Mouse (Mus musculus) midbrain, embryonic 12.5 days (tissue): ENCODE results near the gene Arhgap15. TPM values are rescaled to one million over a fixed set of nuclear protein-coding genes. Genes with fewer than 3 reads are reported as not detected.
A peak's percentile ranks its signal among the peaks of the same experiment; 100 is the strongest.
"Not testable (repeated sequence)": the region's sequence is repeated elsewhere in the genome, so short reads cannot be mapped to it uniquely, and the experiment has no call there.

Experiments
- ATAC-seq: fragments of 200-750 bp; cut with Nextera tagmentation; 2 replicates; pipeline ENCODE4 v1.8.0; 2017; ENCODE audit warnings: low read depth, moderate TSS enrichment, moderate library complexity; ENCODE audit not compliant: low FRiP score
- H3K27ac ChIP-seq: fragments of 300-500 bp; sonication (generic); replicated peaks from 2 replicates; pipeline ENCODE4 v1.5.1; 2016; ENCODE audit warnings: mild to moderate bottlenecking
- H3K27me3 ChIP-seq: fragments of 300-500 bp; sonication (generic); 2 replicates; pipeline ENCODE4 v1.6.1; 2016; ENCODE audit warnings: mild to moderate bottlenecking
- H3K36me3 ChIP-seq: fragments of 300-500 bp; sonication (generic); 2 replicates; pipeline ENCODE4 v1.6.1; 2016
- H3K4me1 ChIP-seq: fragments of 300-500 bp; sonication (generic); 2 replicates; pipeline ENCODE4 v1.6.1; 2016
- H3K4me2 ChIP-seq: fragments of 300-500 bp; sonication (generic); replicated peaks from 2 replicates; pipeline ENCODE4 v1.6.1; 2016; ENCODE audit warnings: mild to moderate bottlenecking, moderate library complexity
- H3K4me3 ChIP-seq: fragments of 300-500 bp; sonication (generic); 2 replicates; pipeline ENCODE4 v1.5.1; 2016; ENCODE audit warnings: mild to moderate bottlenecking
- H3K9ac ChIP-seq: fragments of 300-500 bp; sonication (generic); replicated peaks from 2 replicates; pipeline ENCODE4 v1.6.1; 2016; ENCODE audit warnings: mild to moderate bottlenecking, moderate library complexity
- H3K9me3 ChIP-seq: fragments of 300-500 bp; sonication (generic); 2 replicates; pipeline ENCODE4 v1.6.1; 2016; ENCODE audit warnings: mild to moderate bottlenecking
- WGBS: fragments of 180-500 bp; shearing (Covaris S2); methylation state at CpG from one replicate; pipeline ENCODE4 v1.1.7; 2016; 5-methylcytosine and 5-hydroxymethylcytosine counted together
- polyA plus RNA-seq: library from polyadenylated mRNA; unstranded; fragments of >200 nt; fragmentation: Nextera tagmentation; extraction: Ambion mirVana; gene quantifications from 2 replicates; pipeline ENCODE4 v1.2.1, GENCODE M21; 2016

Arhgap15 gene
- 0.30 and 0.32 TPM in 2 replicates for polyA plus RNA-seq

- 80% methylated on average over 5 of the region's 5 CpGs for WGBS
- Histone ChIP-seq H3K4me3 (no peak within 1 kb of the TSS), H3K27me3 (no peaks in the 10 kb centered on the region)
These were observed at the start of gene Arhgap15 for GRCm38 (mm10) chr2:43748287-43748983. Gene Arhgap15 (plus strand): TSS chr2:43748824.

GRCm38 (mm10) chr2:43712611-43713138, 35.9 kb upstream of the Arhgap15 start:
- WGBS = 94% methylated on average over 2 of the region's 2 CpGs

More at GRCm38 (mm10) chr2:43748287-43748983, at the start of gene Arhgap15:
- H3K9me3 ChIP-seq = no peaks in the 10 kb centered on the region
- no peaks in the 10 kb centered on the region for H3K36me3 ChIP-seq
- no peak within 1 kb of the TSS for H3K9ac ChIP-seq
- ATAC-seq = no peak
- H3K4me1 ChIP-seq = no peaks in the 10 kb centered on the region
- H3K4me2 ChIP-seq = no peak within 1 kb of the TSS
- no peak within 1 kb of the TSS for H3K27ac ChIP-seq

GRCm38 (mm10) chr2:43722446-43723103, 26.0 kb upstream of the Arhgap15 start:
- WGBS = 19% methylated on average over 14 of the region's 14 CpGs
- peak; percentile 93 for ATAC-seq
- Histone ChIP-seq H3K9ac (peak overlapping the region; percentile 39; the same call in 1 of the 2 replicates), H3K4me1 (peaks cover 5% of the 10 kb centered on the region; the same call in 1 of the 2 replicates), H3K27me3 (no peaks in the 10 kb centered on the region), H3K4me2 (peak overlapping the region; percentile 50), H3K4me3 (0 out of 2 replicates have a peak overlapping the region, but pooled peaks have one; percentile 17), H3K27ac (no peak overlapping the region), H3K36me3 (no peaks in the 10 kb centered on the region), H3K9me3 (no peaks in the 10 kb centered on the region)

More at GRCm38 (mm10) chr2:43712611-43713138, 35.9 kb upstream of the Arhgap15 start:
- Histone ChIP-seq H3K4me2 (no peak overlapping the region), H3K27me3 (no peaks in the 10 kb centered on the region), H3K9me3 (no peaks in the 10 kb centered on the region), H3K36me3 (no peaks in the 10 kb centered on the region), H3K9ac (no peak overlapping the region), H3K4me3 (no peak overlapping the region), H3K27ac (no peak overlapping the region), H3K4me1 (no peaks in the 10 kb centered on the region)
- ATAC-seq = no peak

- 0 out of 2 replicates have a peak overlapping the region, but pooled peaks have one; percentile 17 for H3K4me3 ChIP-seq
These were observed 25.5 kb upstream of the Arhgap15 start for GRCm38 (mm10) chr2:43723104-43723541.

GRCm38 (mm10) chr2:43727181-43727580, 21.4 kb upstream of the Arhgap15 start:
- H3K27ac ChIP-seq = no peak overlapping the region
- ATAC-seq = no peak
- H3K27me3 ChIP-seq = no peaks in the 10 kb centered on the region
- 76% methylated on average over 5 of the region's 5 CpGs for WGBS
- no peak overlapping the region for H3K4me2 ChIP-seq
- H3K4me1 ChIP-seq = peaks cover 5% of the 10 kb centered on the region; the same call in 1 of the 2 replicates
- H3K9me3 ChIP-seq = no peaks in the 10 kb centered on the region
- no peak overlapping the region for H3K9ac ChIP-seq
- H3K36me3 ChIP-seq = no peaks in the 10 kb centered on the region
- H3K4me3 ChIP-seq = no peak overlapping the region

More at GRCm38 (mm10) chr2:43723104-43723541, 25.5 kb upstream of the Arhgap15 start:
- peak; percentile 80 for ATAC-seq
- H3K27me3 ChIP-seq = no peaks in the 10 kb centered on the region
- peak overlapping the region; percentile 39; the same call in 1 of the 2 replicates for H3K9ac ChIP-seq
- H3K9me3 ChIP-seq = no peaks in the 10 kb centered on the region
- no peaks in the 10 kb centered on the region for H3K36me3 ChIP-seq
- WGBS = 62% methylated on average over 7 of the region's 7 CpGs
- H3K4me1 ChIP-seq = peaks cover 5% of the 10 kb centered on the region; the same call in 1 of the 2 replicates
- peak overlapping the region; percentile 50 for H3K4me2 ChIP-seq
- no peak overlapping the region for H3K27ac ChIP-seq

- Histone ChIP-seq H3K27ac (no peak overlapping the region), H3K36me3 (no peaks in the 10 kb centered on the region), H3K4me1 (peaks cover 5% of the 10 kb centered on the region; the same call in 1 of the 2 replicates), H3K27me3 (no peaks in the 10 kb centered on the region), H3K9ac (no peak overlapping the region), H3K4me3 (no peak overlapping the region), H3K9me3 (no peaks in the 10 kb centered on the region), H3K4me2 (no peak overlapping the region)
- WGBS = 87% methylated on average over 8 of the region's 8 CpGs
- ATAC-seq = no peak
These were observed 20.9 kb upstream of the Arhgap15 start for GRCm38 (mm10) chr2:43727693-43728092.

GRCm38 (mm10) chr2:43728831-43729230, 19.8 kb upstream of the Arhgap15 start:
- H3K4me3 ChIP-seq = no peak overlapping the region
- no peaks in the 10 kb centered on the region for H3K36me3 ChIP-seq
- H3K4me1 ChIP-seq = no peaks in the 10 kb centered on the region
- H3K27me3 ChIP-seq = no peaks in the 10 kb centered on the region
- ATAC-seq = no peak
- H3K4me2 ChIP-seq = no peak overlapping the region
- no peak overlapping the region for H3K27ac ChIP-seq
- H3K9ac ChIP-seq = no peak overlapping the region
- H3K9me3 ChIP-seq = no peaks in the 10 kb centered on the region
- 91% methylated on average over 3 of the region's 3 CpGs for WGBS

GRCm38 (mm10) chr2:43732396-43732795, 16.2 kb upstream of the Arhgap15 start:
- H3K27ac ChIP-seq = no peak overlapping the region
- 47% methylated on average over 3 of the region's 3 CpGs for WGBS

GRCm38 (mm10) chr2:43735071-43735470, 13.6 kb upstream of the Arhgap15 start:
- WGBS = 92% methylated on average over 4 of the region's 4 CpGs
- ATAC-seq, H3K9ac ChIP-seq, H3K36me3 ChIP-seq, H3K4me1 ChIP-seq, H3K4me2 ChIP-seq, H3K9me3 ChIP-seq, H3K27me3 ChIP-seq, H3K4me3 ChIP-seq, H3K27ac ChIP-seq: not testable (repeated sequence)

More at GRCm38 (mm10) chr2:43732396-43732795, 16.2 kb upstream of the Arhgap15 start:
- H3K4me1 ChIP-seq = no peaks in the 10 kb centered on the region
- H3K4me3 ChIP-seq = no peak overlapping the region
- no peak for ATAC-seq
- H3K9ac ChIP-seq = no peak overlapping the region
- H3K27me3 ChIP-seq = no peaks in the 10 kb centered on the region
- no peaks in the 10 kb centered on the region for H3K36me3 ChIP-seq
- no peaks in the 10 kb centered on the region for H3K9me3 ChIP-seq
- no peak overlapping the region for H3K4me2 ChIP-seq

- Histone ChIP-seq H3K27me3 (no peaks in the 10 kb centered on the region), H3K4me3 (no peak overlapping the region), H3K4me2 (no peak overlapping the region), H3K9ac (no peak overlapping the region), H3K9me3 (no peaks in the 10 kb centered on the region), H3K36me3 (no peaks in the 10 kb centered on the region), H3K4me1 (no peaks in the 10 kb centered on the region), H3K27ac (no peak overlapping the region)
- no peak for ATAC-seq
- 90% methylated on average over 7 of the region's 7 CpGs for WGBS
These were observed 11.1 kb upstream of the Arhgap15 start for GRCm38 (mm10) chr2:43737546-43737945.

- no peaks in the 10 kb centered on the region for H3K4me1 ChIP-seq
- no peak overlapping the region for H3K27ac ChIP-seq
- H3K4me3 ChIP-seq = no peak overlapping the region
- no peak for ATAC-seq
- no peaks in the 10 kb centered on the region for H3K36me3 ChIP-seq
- H3K27me3 ChIP-seq = no peaks in the 10 kb centered on the region
- no peak overlapping the region for H3K4me2 ChIP-seq
- H3K9me3 ChIP-seq = no peaks in the 10 kb centered on the region
- WGBS = 89% methylated on average over 10 of the region's 10 CpGs
- no peak overlapping the region for H3K9ac ChIP-seq
These were observed 10.0 kb upstream of the Arhgap15 start for GRCm38 (mm10) chr2:43738562-43739112.
